Mouse (Mus musculus) neural tube, embryonic 14.5 days (tissue): ENCODE data around the gene Dnase1l3. TPM values are rescaled to one million over a fixed set of nuclear protein-coding genes. Genes with fewer than 3 reads are reported as not detected.
A peak's percentile ranks its signal among the peaks of the same experiment; 100 is the strongest.

ENCODE experiments used
- ATAC-seq: fragments of 200-750 bp; cut with Nextera tagmentation; 2 replicates; pipeline ENCODE4 v1.8.0; 2017; ENCODE audit warnings: low read depth, mild to moderate bottlenecking, moderate TSS enrichment, moderate library complexity
- H3K27ac ChIP-seq: fragments of 300-500 bp; sonication (generic); 2 replicates; pipeline ENCODE4 v1.5.1; 2014; ENCODE audit warnings: low read depth, mild to moderate bottlenecking, control low read depth, low read length, moderate library complexity, mixed read lengths
- H3K27me3 ChIP-seq: fragments of 300-500 bp; sonication (generic); 2 replicates; pipeline ENCODE4 v1.6.1; 2014; ENCODE audit warnings: low read length; ENCODE audit not compliant: control insufficient read depth, insufficient read depth
- H3K36me3 ChIP-seq: fragments of 300-500 bp; sonication (generic); 2 replicates; pipeline ENCODE4 v1.6.1; 2014; ENCODE audit warnings: low read length, mixed read lengths; ENCODE audit not compliant: control insufficient read depth, insufficient read depth
- H3K4me1 ChIP-seq: fragments of 300-500 bp; sonication (generic); 2 replicates; pipeline ENCODE4 v1.6.1; 2014; ENCODE audit warnings: low read length; ENCODE audit not compliant: control insufficient read depth, insufficient read depth
- H3K4me2 ChIP-seq: fragments of 300-500 bp; sonication (generic); 2 replicates; pipeline ENCODE4 v1.6.1; 2014; ENCODE audit warnings: mild to moderate bottlenecking, low read depth, low read length, control low read depth
- H3K4me3 ChIP-seq: fragments of 300-500 bp; sonication (generic); 2 replicates; pipeline ENCODE4 v1.5.1; 2014; ENCODE audit warnings: low read depth, low read length, control low read depth, mixed read lengths
- H3K9ac ChIP-seq: fragments of 300-500 bp; sonication (generic); replicated peaks from 2 replicates; pipeline ENCODE4 v1.6.1; 2014; ENCODE audit warnings: low read depth, mild to moderate bottlenecking, control low read depth, low read length, mixed read lengths
- H3K9me3 ChIP-seq: fragments of 300-500 bp; sonication (generic); 2 replicates; pipeline ENCODE4 v1.6.1; 2016; ENCODE audit warnings: low read length; ENCODE audit not compliant: control insufficient read depth
- WGBS: fragments of 180-500 bp; shearing (Covaris S2); extraction: QIAGEN DNeasy Blood & Tissue Kit; methylation state at CpG from one replicate; pipeline ENCODE4 v1.1.7; 2014; 5-methylcytosine and 5-hydroxymethylcytosine counted together
- polyA plus RNA-seq: library from polyadenylated mRNA; unstranded; fragments of >200 nt; fragmentation: Nextera tagmentation; extraction: Ambion mirVana; gene quantifications from 2 replicates; pipeline ENCODE4 v1.2.1, GENCODE M21; 2014

Dnase1l3 gene
- polyA plus RNA-seq, 1 experiment from 2014 or later = 0.11 TPM

GRCm38 (mm10) chr14:7974643-7975042 lies 19.7 kb downstream of the Dnase1l3 start:
- whole genome bisulfite sequencing = 94% methylated on average over 1 of the region's 1 CpGs
- H3K27ac ChIP-seq = no peak overlapping the region
- ATAC-seq = no peak

GRCm38 (mm10) chr14:7971889-7972493 lies 22.4 kb downstream of the Dnase1l3 start:
- Histone ChIP-seq H3K4me3 (no peak overlapping the region), H3K4me1 (no peaks in the 10 kb centered on the region), H3K9me3 (no peaks in the 10 kb centered on the region), H3K27me3 (no peaks in the 10 kb centered on the region), H3K9ac (no peak overlapping the region), H3K4me2 (no peak overlapping the region), H3K27ac (no peak overlapping the region), H3K36me3 (no peaks in the 10 kb centered on the region)
- ATAC-seq = no peak
- 69% methylated on average over 10 of the region's 10 CpGs for WGBS

More at GRCm38 (mm10) chr14:7974643-7975042, 19.7 kb downstream of the Dnase1l3 start:
- no peaks in the 10 kb centered on the region for H3K9me3 ChIP-seq
- H3K4me1 ChIP-seq = no peaks in the 10 kb centered on the region
- no peak overlapping the region for H3K4me3 ChIP-seq
- no peaks in the 10 kb centered on the region for H3K27me3 ChIP-seq
- no peaks in the 10 kb centered on the region for H3K36me3 ChIP-seq
- no peak overlapping the region for H3K4me2 ChIP-seq
- H3K9ac ChIP-seq = no peak overlapping the region

- no peak overlapping the region for H3K4me2 ChIP-seq
- H3K4me1 ChIP-seq = no peaks in the 10 kb centered on the region
- H3K27ac ChIP-seq = no peak overlapping the region
- no peaks in the 10 kb centered on the region for H3K27me3 ChIP-seq
- H3K36me3 ChIP-seq = no peaks in the 10 kb centered on the region
- no peak overlapping the region for H3K4me3 ChIP-seq
- H3K9me3 ChIP-seq = no peaks in the 10 kb centered on the region
- ATAC-seq = peak; percentile 75
- no peak overlapping the region for H3K9ac ChIP-seq
- 55% methylated on average over 11 of the region's 11 CpGs for WGBS
Observed at GRCm38 (mm10) chr14:7964219-7964889, 30.0 kb downstream of the Dnase1l3 start.

GRCm38 (mm10) chr14:7963160-7963559 lies 31.2 kb downstream of the Dnase1l3 start:
- Histone ChIP-seq H3K4me3 (no peak overlapping the region), H3K4me2 (no peak overlapping the region), H3K27ac (no peak overlapping the region), H3K9me3 (no peaks in the 10 kb centered on the region), H3K9ac (no peak overlapping the region), H3K4me1 (no peaks in the 10 kb centered on the region), H3K36me3 (no peaks in the 10 kb centered on the region), H3K27me3 (no peaks in the 10 kb centered on the region)
- 68% methylated on average over 7 of the region's 7 CpGs for WGBS
- no peak for ATAC-seq

- Histone ChIP-seq H3K27me3 (no peaks in the 10 kb centered on the region), H3K4me3 (no peak overlapping the region), H3K4me1 (no peaks in the 10 kb centered on the region), H3K36me3 (no peaks in the 10 kb centered on the region), H3K9ac (no peak overlapping the region), H3K4me2 (no peak overlapping the region), H3K27ac (no peak overlapping the region), H3K9me3 (no peaks in the 10 kb centered on the region)
- 87% methylated on average over 2 of the region's 2 CpGs for WGBS
- ATAC-seq = no peak
Observed at GRCm38 (mm10) chr14:7962626-7963025, 31.7 kb downstream of the Dnase1l3 start.

- H3K36me3 ChIP-seq = no peaks in the 10 kb centered on the region
- no peaks in the 10 kb centered on the region for H3K9me3 ChIP-seq
- no peak overlapping the region for H3K4me2 ChIP-seq
- no peaks in the 10 kb centered on the region for H3K4me1 ChIP-seq
- no peak for ATAC-seq
- 54% methylated on average over 5 of the region's 5 CpGs for WGBS
- H3K9ac ChIP-seq = no peak overlapping the region
- H3K27me3 ChIP-seq = no peaks in the 10 kb centered on the region
- no peak overlapping the region for H3K27ac ChIP-seq
- no peak overlapping the region for H3K4me3 ChIP-seq
Observed at GRCm38 (mm10) chr14:7961714-7962113, 32.7 kb downstream of the Dnase1l3 start.

GRCm38 (mm10) chr14:7960616-7961015 lies 33.8 kb downstream of the Dnase1l3 start:
- Histone ChIP-seq H3K9ac (no peak overlapping the region), H3K36me3 (no peaks in the 10 kb centered on the region), H3K4me3 (no peak overlapping the region), H3K27ac (no peak overlapping the region), H3K4me1 (no peaks in the 10 kb centered on the region), H3K27me3 (no peaks in the 10 kb centered on the region), H3K4me2 (no peak overlapping the region), H3K9me3 (no peaks in the 10 kb centered on the region)
- WGBS = 58% methylated on average over 11 of the region's 11 CpGs
- ATAC-seq = peak; percentile 38; the same call in 1 of the 2 replicates

- H3K27me3 ChIP-seq = no peaks in the 10 kb centered on the region
- H3K27ac ChIP-seq = no peak within 1 kb of the TSS
- H3K4me1 ChIP-seq = no peaks in the 10 kb centered on the region
- no peak within 1 kb of the TSS for H3K4me2 ChIP-seq
- 45% methylated on average over 9 of the region's 9 CpGs for WGBS
- no peaks in the 10 kb centered on the region for H3K9me3 ChIP-seq
- no peak within 1 kb of the TSS for H3K4me3 ChIP-seq
- no peak within 1 kb of the TSS for H3K9ac ChIP-seq
- no peaks in the 10 kb centered on the region for H3K36me3 ChIP-seq
- ATAC-seq = 0 out of 2 replicates have a peak, but pooled peaks have one; percentile 26
Observed at GRCm38 (mm10) chr14:7957049-7957448, 37.3 kb downstream of the Dnase1l3 start, which contains the start of gene Gm45521. Gm45521 (plus strand) TSS chr14:7957288.

- H3K4me2 ChIP-seq = no peak overlapping the region
- H3K4me1 ChIP-seq = no peaks in the 10 kb centered on the region
- H3K9me3 ChIP-seq = no peaks in the 10 kb centered on the region
- no peak overlapping the region for H3K27ac ChIP-seq
- 82% methylated on average over 10 of the region's 10 CpGs for WGBS
- H3K4me3 ChIP-seq = no peak overlapping the region
- no peak for ATAC-seq
- no peaks in the 10 kb centered on the region for H3K27me3 ChIP-seq
- no peak overlapping the region for H3K9ac ChIP-seq
- peaks cover 3% of the 10 kb centered on the region; the same call in 1 of the 2 replicates for H3K36me3 ChIP-seq
Observed at GRCm38 (mm10) chr14:7956427-7956826, 37.9 kb downstream of the Dnase1l3 start.
